ENCODE assay signal across 37 mouse cellular contexts in genomic region chr5:86887081-86887480, GRCm38 (mm10). TPM values are rescaled to one million over a fixed set of nuclear protein-coding genes. Genes with fewer than 3 reads are reported as not detected.
"Had no signal": no experiment of that assay in that cellular context is flagged by ENCODE, and none has a peak within 500 bp of the region (broad histone marks: within the 10 kb centered on the region; RNA-seq: fewer than 3 reads in every experiment).

No protein-coding gene starts in this region.

- H3K4me2 ChIP-seq: heart, embryonic 11.5 days; heart, embryonic 12.5 days; heart, embryonic 13.5 days; heart, embryonic 15.5 days; hindbrain, embryonic 12.5 days; hindbrain, embryonic 13.5 days; hindbrain, embryonic 14.5 days; hindbrain, embryonic 15.5 days; kidney, embryonic 15.5 days had no signal

- ATAC-seq: hindbrain, embryonic 16.5 days; hindbrain, postnatal 0 days; inflammation-experienced regulatory T-cells, adult 6 months had no signal

- H3K9ac ChIP-seq: heart, embryonic 12.5 days; heart, embryonic 13.5 days; heart, embryonic 15.5 days; hindbrain, embryonic 12.5 days; hindbrain, embryonic 13.5 days; hindbrain, embryonic 14.5 days; hindbrain, embryonic 15.5 days; kidney, embryonic 15.5 days had no signal

- H3K4me3 ChIP-seq: heart, embryonic 10.5 days; heart, embryonic 12.5 days; heart, embryonic 13.5 days; heart, embryonic 15.5 days; hindbrain, embryonic 10.5 days; hindbrain, embryonic 12.5 days; hindbrain, embryonic 13.5 days; hindbrain, embryonic 15.5 days; kidney, embryonic 15.5 days; layer of hippocampus, adult 2 months; left cerebral cortex, adult 2 months had no signal

- DNase-seq: heart, postnatal 14 days; heart, postnatal 36 days; heart, postnatal 4 days; kidney, adult 11 months; kidney, adult 18-20 months; kidney, adult 8-10 months; kidney, postnatal 10 days; kidney, postnatal 25 days; kidney, postnatal 4 days; layer of hippocampus, adult 9-11 months; layer of hippocampus, postnatal 36 days had no signal

- H3K9me3 ChIP-seq: heart, embryonic 10.5 days; heart, embryonic 13.5 days; heart, embryonic 15.5 days; hindbrain, embryonic 12.5 days; hindbrain, embryonic 13.5 days; hindbrain, embryonic 15.5 days; kidney, embryonic 15.5 days had no signal

- H3K27me3 ChIP-seq: heart, embryonic 12.5 days; heart, embryonic 13.5 days; heart, embryonic 15.5 days; hindbrain, embryonic 12.5 days; hindbrain, embryonic 13.5 days; hindbrain, embryonic 15.5 days; kidney, embryonic 15.5 days had no signal

- H3K4me1 ChIP-seq: heart, embryonic 10.5 days; heart, embryonic 12.5 days; heart, embryonic 13.5 days; heart, embryonic 15.5 days; hindbrain, embryonic 10.5 days; hindbrain, embryonic 12.5 days; hindbrain, embryonic 13.5 days; hindbrain, embryonic 15.5 days; kidney, embryonic 15.5 days had no signal

- H3K27ac ChIP-seq: heart, embryonic 10.5 days; heart, embryonic 13.5 days; heart, embryonic 15.5 days; hindbrain, embryonic 10.5 days; hindbrain, embryonic 12.5 days; hindbrain, embryonic 13.5 days; hindbrain, embryonic 14.5 days; hindbrain, embryonic 15.5 days; hindbrain, postnatal 0 days; kidney, embryonic 15.5 days; kidney, postnatal 0 days; layer of hippocampus, adult 2 months; left cerebral cortex, adult 2 months had no signal

- H3K36me3 ChIP-seq: heart, embryonic 10.5 days; heart, embryonic 12.5 days; heart, embryonic 13.5 days; heart, embryonic 15.5 days; hindbrain, embryonic 10.5 days; hindbrain, embryonic 12.5 days; hindbrain, embryonic 13.5 days; hindbrain, embryonic 15.5 days; kidney, embryonic 15.5 days had no signal

RNA-seq across cellular contexts. Expression of gene Ugt2b34, which starts 19.7 kb away (rescaled TPM):
- polyA plus RNA-seq: heart, embryonic 14.5 days; heart, postnatal 0 days; hindbrain, embryonic 10.5 days; hindbrain, embryonic 11.5 days; hindbrain, embryonic 12.5 days; hindbrain, embryonic 13.5 days; hindbrain, embryonic 14.5 days; hindbrain, embryonic 15.5 days; hindbrain, embryonic 16.5 days; hindbrain, postnatal 0 days; inflammation-experienced regulatory T-cells, adult 6 months had no signal

RNA-seq across cellular contexts. Expression of gene Ugt2b1, which starts 39.2 kb away (rescaled TPM):
- polyA plus RNA-seq: heart, embryonic 10.5 days; heart, embryonic 11.5 days; heart, embryonic 12.5 days; heart, embryonic 13.5 days; heart, embryonic 14.5 days; heart, embryonic 15.5 days; heart, embryonic 16.5 days; heart, postnatal 0 days; hindbrain, embryonic 10.5 days; hindbrain, embryonic 11.5 days; hindbrain, embryonic 12.5 days; hindbrain, embryonic 13.5 days; hindbrain, embryonic 14.5 days; hindbrain, embryonic 15.5 days; hindbrain, embryonic 16.5 days; hindbrain, postnatal 0 days; inflammation-experienced regulatory T-cells, adult 6 months; intestine, embryonic 14.5 days; kidney, adult 2 months; kidney, embryonic 14.5 days; kidney, embryonic 15.5 days; kidney, embryonic 16.5 days; kidney, postnatal 0 days; large intestine, adult 2 months had no signal
